Mouse (Mus musculus): ENCODE results near the gene Mroh2b. TPM values are rescaled to one million over a fixed set of nuclear protein-coding genes. Genes with fewer than 3 reads are reported as not detected.

Mroh2b gene
- polyA plus RNA-seq (2012; ENCODE audit: insufficient read depth, low replicate concordance) = not detected in 2 replicates

GRCm38 (mm10) chr15:4898437-4898836, at the start of gene Mroh2b:
TSS of gene Mroh2b (plus strand) at chr15:4898737.
- no peaks in the 10 kb centered on the region for H3K9me3 ChIP-seq
- no peaks in the 10 kb centered on the region for H3K36me3 ChIP-seq (replicated peaks; ENCODE audit: low read length)
- H3K4me3 ChIP-seq (replicated peaks) = peak within 1 kb of the TSS; percentile 53
- no peak for TF ChIP-seq FLI1 (IDR thresholded peaks at IDR 0.05; ENCODE audit: low read length)
- TF ChIP-seq GATA1 (IDR thresholded peaks at IDR 0.05; ENCODE audit: borderline replicate concordance, low read length) = no peak
- no peaks in the 10 kb centered on the region for H3K27me3 ChIP-seq (replicated peaks)
- no peaks in the 10 kb centered on the region for H3K4me1 ChIP-seq

- Histone ChIP-seq H3K36me3 (replicated peaks; ENCODE audit: low read length) (no peaks in the 10 kb centered on the region), H3K27me3 (replicated peaks) (no peaks in the 10 kb centered on the region), H3K9me3 (no peaks in the 10 kb centered on the region), H3K4me1 (no peaks in the 10 kb centered on the region), H3K4me3 (replicated peaks) (no peak overlapping the region)
- TF ChIP-seq FLI1 (IDR thresholded peaks at IDR 0.05; ENCODE audit: low read length) (no peak), GATA1 (IDR thresholded peaks at IDR 0.05; ENCODE audit: borderline replicate concordance, low read length) (no peak)
Measured at GRCm38 (mm10) chr15:4850015-4850414, 48.5 kb upstream of the Mroh2b start.

GRCm38 (mm10) chr15:4894962-4895361, 3.6 kb upstream of the Mroh2b start:
- H3K9me3 ChIP-seq = no peaks in the 10 kb centered on the region; the same call in 1 of the 2 replicates
- no peaks in the 10 kb centered on the region for H3K27me3 ChIP-seq (replicated peaks)
- H3K36me3 ChIP-seq (replicated peaks; ENCODE audit: low read length) = no peaks in the 10 kb centered on the region
- no peaks in the 10 kb centered on the region for H3K4me1 ChIP-seq
- no peak for TF ChIP-seq GATA1 (IDR thresholded peaks at IDR 0.05; ENCODE audit: borderline replicate concordance, low read length)
- no peak for TF ChIP-seq FLI1 (IDR thresholded peaks at IDR 0.05; ENCODE audit: low read length)
- no peak overlapping the region for H3K4me3 ChIP-seq (replicated peaks)

GRCm38 (mm10) chr15:4934731-4935130, 36.2 kb downstream of the Mroh2b start:
- Histone ChIP-seq H3K4me3 (replicated peaks) (no peak overlapping the region), H3K4me1 (no peaks in the 10 kb centered on the region), H3K27me3 (replicated peaks) (no peaks in the 10 kb centered on the region), H3K9me3 (no peaks in the 10 kb centered on the region), H3K36me3 (replicated peaks; ENCODE audit: low read length) (no peaks in the 10 kb centered on the region)
- TF ChIP-seq FLI1 (IDR thresholded peaks at IDR 0.05; ENCODE audit: low read length) (no peak), GATA1 (IDR thresholded peaks at IDR 0.05; ENCODE audit: borderline replicate concordance, low read length) (no peak)

- H3K4me1 ChIP-seq = no peaks in the 10 kb centered on the region
- no peaks in the 10 kb centered on the region for H3K27me3 ChIP-seq (replicated peaks)
- H3K4me3 ChIP-seq (replicated peaks) = no peak overlapping the region
- no peak for TF ChIP-seq GATA1 (IDR thresholded peaks at IDR 0.05; ENCODE audit: borderline replicate concordance, low read length)
- no peak for TF ChIP-seq FLI1 (IDR thresholded peaks at IDR 0.05; ENCODE audit: low read length)
- no peaks in the 10 kb centered on the region for H3K9me3 ChIP-seq
- H3K36me3 ChIP-seq (replicated peaks; ENCODE audit: low read length) = no peaks in the 10 kb centered on the region
Measured at GRCm38 (mm10) chr15:4973355-4973754, 74.8 kb downstream of the Mroh2b start.

GRCm38 (mm10) chr15:5002903-5003302, 104.4 kb downstream of the Mroh2b start:
- no peak for TF ChIP-seq GATA1 (IDR thresholded peaks at IDR 0.05; ENCODE audit: borderline replicate concordance, low read length)
- TF ChIP-seq FLI1 (IDR thresholded peaks at IDR 0.05; ENCODE audit: low read length) = no peak
- Histone ChIP-seq H3K9me3 (no peaks in the 10 kb centered on the region), H3K36me3 (replicated peaks; ENCODE audit: low read length) (no peaks in the 10 kb centered on the region), H3K4me1 (no peaks in the 10 kb centered on the region), H3K27me3 (replicated peaks) (no peaks in the 10 kb centered on the region), H3K4me3 (replicated peaks) (no peak overlapping the region)

- TF ChIP-seq GATA1 (IDR thresholded peaks at IDR 0.05; ENCODE audit: borderline replicate concordance, low read length) (no peak), FLI1 (IDR thresholded peaks at IDR 0.05; ENCODE audit: low read length) (no peak)
- no peaks in the 10 kb centered on the region for H3K9me3 ChIP-seq
- no peak overlapping the region for H3K4me3 ChIP-seq (replicated peaks)
- no peaks in the 10 kb centered on the region for H3K36me3 ChIP-seq (replicated peaks; ENCODE audit: low read length)
- no peaks in the 10 kb centered on the region for H3K27me3 ChIP-seq (replicated peaks)
- H3K4me1 ChIP-seq = no peaks in the 10 kb centered on the region
Measured at GRCm38 (mm10) chr15:5003503-5004196, 105.1 kb downstream of the Mroh2b start.

GRCm38 (mm10) chr15:5009644-5010107, 111.1 kb downstream of the Mroh2b start:
- Histone ChIP-seq H3K4me1 (no peaks in the 10 kb centered on the region), H3K27me3 (replicated peaks) (no peaks in the 10 kb centered on the region), H3K4me3 (replicated peaks) (no peak overlapping the region), H3K36me3 (replicated peaks; ENCODE audit: low read length) (no peaks in the 10 kb centered on the region), H3K9me3 (no peaks in the 10 kb centered on the region)
- TF ChIP-seq GATA1 (IDR thresholded peaks at IDR 0.05; ENCODE audit: borderline replicate concordance, low read length) (no peak), FLI1 (IDR thresholded peaks at IDR 0.05; ENCODE audit: low read length) (no peak)

Other genes with a start within 250 kb of the Mroh2b start
- not detected in 2 replicates for gene C6, start 171.6 kb upstream of the Mroh2b start, polyA plus RNA-seq (2012; ENCODE audit: insufficient read depth, low replicate concordance)
- not detected in 2 replicates for gene C7, start 165.0 kb downstream of the Mroh2b start, polyA plus RNA-seq (2012; ENCODE audit: insufficient read depth, low replicate concordance)
- gene Card6, start 209.8 kb downstream of the Mroh2b start, polyA plus RNA-seq (2012; ENCODE audit: insufficient read depth, low replicate concordance) = 0.09 TPM in 1 of 2 replicates, not detected in the other
- gene Rpl37, start 217.9 kb downstream of the Mroh2b start, polyA plus RNA-seq (2012; ENCODE audit: insufficient read depth, low replicate concordance) = 7.1 and 79.8 TPM in 2 replicates
- 0.47 and 0.93 TPM in 2 replicates for gene Prkaa1, start 245.1 kb downstream of the Mroh2b start, polyA plus RNA-seq (2012; ENCODE audit: insufficient read depth, low replicate concordance)

Measured in megakaryocyte, embryonic 14.5 days (primary cell).